ENCODE assay signal across 21 mouse cellular contexts in genomic region chr7:74495451-74495850, GRCm38 (mm10). TPM values are rescaled to one million over a fixed set of nuclear protein-coding genes. Genes with fewer than 3 reads are reported as not detected.
A peak's percentile ranks its signal among the peaks of the same experiment; 100 is the strongest.
DNase-seq lines count a peak whose midpoint lies in the region; ATAC-seq and TF ChIP-seq lines count a peak whose summit lies in the region.
"Had no signal": no experiment of that assay in that cellular context is flagged by ENCODE, and none has a peak within 500 bp of the region (broad histone marks: within the 10 kb centered on the region; RNA-seq: fewer than 3 reads in every experiment).

No protein-coding gene starts in this region.

- H3K9me3 ChIP-seq in CH12.LX (replicated peaks; ENCODE audit: low read length), result peaks cover 26% of the 10 kb centered on the region
- H3K9me3 ChIP-seq: midbrain, embryonic 10.5 days; neural tube, embryonic 12.5 days had no signal

- peaks cover 0 to 16% of the 10 kb centered on the region in 2 experiments; a peak in 2 of 4 replicates for H3K4me1 ChIP-seq in CH12.LX (ENCODE audit: control insufficient read depth in 1 of 2, insufficient read depth in 2 of 2)
- H3K4me1 ChIP-seq: midbrain, embryonic 10.5 days; neural tube, embryonic 12.5 days had no signal

- no peak for TF ChIP-seq CTCF in CH12.LX (conservative IDR thresholded peaks at IDR 0.05 in 1 of 2, IDR thresholded peaks at IDR 0.05 in 1 of 2; ENCODE audit: low read depth in 2 of 2, low read length in 2 of 2)

- peak; percentile 92 for ATAC-seq in inflammation-experienced regulatory T-cells, adult 6 months
- ATAC-seq: forebrain, embryonic 14.5 days; intestine, postnatal 0 days had no signal

- no peak for TF ChIP-seq EP300 in CH12.LX (IDR thresholded peaks at IDR 0.05; ENCODE audit: low read length)

- H3K79me2 ChIP-seq in CH12.LX (replicated peaks; ENCODE audit: control insufficient read depth, extremely low read depth, insufficient read depth, poor library complexity, severe bottlenecking), result no peaks in the 10 kb centered on the region

- no peak for TF ChIP-seq POLR2A in CH12.LX (IDR thresholded peaks at IDR 0.05; ENCODE audit: low read depth, low read length)

- H3K4me2 ChIP-seq in CH12.LX (ENCODE audit: insufficient read depth, low read depth, poor library complexity, severe bottlenecking), result no peak overlapping the region
- H3K4me2 ChIP-seq: heart, embryonic 11.5 days; hindbrain, embryonic 14.5 days; liver, embryonic 11.5 days; neural tube, embryonic 12.5 days had no signal

- dilution Hi-C loops in CH12.LX (cut with MboI; ENCODE audit: extremely low pct_ligation_motif_present, extremely low pct_unique_long_range_greater_than_20kb, low sequenced_read_pairs), result no loop called here

- in situ Hi-C loops in CH12.LX (cut with MboI; ENCODE audit: low pct_ligation_motif_present, low pct_unique_long_range_greater_than_20kb, low sequenced_read_pairs), result no loop called here

- H3K27me3 ChIP-seq in CH12.LX (replicated peaks), result no peaks in the 10 kb centered on the region

- TF ChIP-seq RAD21 in CH12.LX (IDR thresholded peaks at IDR 0.05; ENCODE audit: low read depth, low read length), result no peak

- H3K4me3 ChIP-seq in CH12.LX (replicated peaks in 1 of 3; ENCODE audit: low read depth in 2 of 3, low read length in 2 of 3, poor library complexity in 1 of 3), result no peak overlapping the region
- H3K4me3 ChIP-seq: midbrain, embryonic 10.5 days; neural tube, embryonic 12.5 days had no signal

- peak; percentile 78 for DNase-seq in CD4-positive helper T cell, adult 2 months (ENCODE audit: low read depth, low spot score)
- peak; percentile 36 for DNase-seq in CH12.LX (ENCODE audit: extremely low read depth)
- peak; percentile 18 to 20 for DNase-seq in thymus, postnatal 10 days (ENCODE audit: low spot score in 2 of 2)
- DNase-seq in urinary bladder, postnatal 10 days (ENCODE audit: low spot score), result no peak
- DNase-seq in cerebellum, postnatal 10 days, result no peak
- DNase-seq in testis, postnatal 10 days (ENCODE audit: low spot score), result no peak
- DNase-seq: cerebellum, adult 2 months; heart, postnatal 10 days; lung, adult 2 months; right cerebral cortex, postnatal 14 days; spleen, adult 18-20 months had no signal

- H3K36me3 ChIP-seq in CH12.LX (replicated peaks in 1 of 2; ENCODE audit: control insufficient read depth in 1 of 2, insufficient read depth in 1 of 2, low read length in 1 of 2), result no peaks in the 10 kb centered on the region
- H3K36me3 ChIP-seq: G1E; midbrain, embryonic 10.5 days; neural tube, embryonic 12.5 days had no signal

- no peak overlapping the region for H3K9ac ChIP-seq in CH12.LX (ENCODE audit: insufficient read depth, low read depth)
- H3K9ac ChIP-seq: hindbrain, embryonic 14.5 days; neural tube, embryonic 12.5 days had no signal

- no peak overlapping the region for H3K27ac ChIP-seq in CH12.LX (ENCODE audit: insufficient read depth, low read depth)
- H3K27ac ChIP-seq: hindbrain, embryonic 14.5 days; kidney, postnatal 0 days; midbrain, embryonic 10.5 days; neural tube, embryonic 12.5 days had no signal

TF ChIP-seq in CH12.LX, 34 proteins besides CTCF, POLR2A, EP300 and RAD21:
- TF ChIP-seq POLR2AphosphoS2 (IDR thresholded peaks at IDR 0.05; ENCODE audit: low read depth, low read length) (no peak), IRF4 (IDR thresholded peaks at IDR 0.05; ENCODE audit: low read depth, low read length) (no peak), MYC (IDR thresholded peaks at IDR 0.05; ENCODE audit: low read depth, low read length) (no peak), ZNF384 (IDR thresholded peaks at IDR 0.05; ENCODE audit: low read depth, low read length) (no peak), E2F4 (IDR thresholded peaks at IDR 0.05; ENCODE audit: insufficient replicate concordance, low read depth, low read length) (no peak), NELFE (IDR thresholded peaks at IDR 0.05; ENCODE audit: low read depth, low read length) (no peak), MAZ (IDR thresholded peaks at IDR 0.05; ENCODE audit: low read depth, low read length) (no peak), NRF1 (IDR thresholded peaks at IDR 0.05; ENCODE audit: low read depth, low read length) (no peak), USF2 (conservative IDR thresholded peaks at IDR 0.05; ENCODE audit: low read depth, low read length) (no peak), KAT2A (IDR thresholded peaks at IDR 0.05; ENCODE audit: insufficient replicate concordance, low read length) (no peak), BHLHE40 (IDR thresholded peaks at IDR 0.05; ENCODE audit: low read depth, low read length) (no peak)

RNA-seq across cellular contexts. Expression of gene Slco3a1, which starts 59.1 kb away (rescaled TPM):
- total RNA-seq in CH12.LX (2012; rRNA removed) (0.04 TPM in 2 replicates), CH12.LX (2014; rRNA removed) (0.35 TPM in 1 of 2 replicates, not detected in the other)
- polyA plus RNA-seq in CH12.LX (2012; ENCODE audit: insufficient read length, low read depth), result not detected in 2 replicates
- polyA plus RNA-seq in inflammation-experienced regulatory T-cells, adult 6 months (2017; shearing (Covaris generic)), result 10 to 100 TPM; 16.2 to 19.3 (median 17.5) TPM
- polyA plus RNA-seq: G1E had no signal

Comparison
In these comparisons a context has a peak if more than half of its experiments do, and no peak if none do; other contexts are left out.
1. DNase-seq: peak in CD4-positive helper T cell, adult 2 months (single experiment), CH12.LX (single experiment) and thymus, postnatal 10 days (2 of 2); none in urinary bladder, postnatal 10 days (single experiment), cerebellum, postnatal 10 days (0 of 2) and testis, postnatal 10 days (single experiment).
2. RNA of gene Slco3a1, which starts 59.1 kb away (polyA plus RNA-seq): 16.2 to 19.3 TPM in inflammation-experienced regulatory T-cells, adult 6 months; not detected in CH12.LX; every median in the first group is over 10 times any median in the second.